Mouse (Mus musculus) bone marrow macrophage, adult 2 months (primary cell): Measurements from ENCODE around the gene Ccdc81.

Experiments used
- CTCF ChIP-seq: IDR thresholded peaks from 2 replicates; pipeline ENCODE4 v1.5.1; 2012; ENCODE audit warnings: low read depth, mild to moderate bottlenecking, low read length, moderate library complexity
- POLR2A ChIP-seq: IDR thresholded peaks from 2 replicates; pipeline ENCODE4 v1.6.1; 2012; ENCODE audit warnings: mild to moderate bottlenecking, low read depth, low read length, borderline replicate concordance

- TF ChIP-seq POLR2A (no peak), CTCF (no peak)
Observed at GRCm38 (mm10) chr7:89879686-89880085, 23.7 kb downstream of the Ccdc81 start.
